Mouse (Mus musculus) liver, adult 2 months (tissue): ENCODE results near the gene Sgca. TPM values are rescaled to one million over a fixed set of nuclear protein-coding genes. Genes with fewer than 3 reads are reported as not detected.

Experiments used
- DNase-seq: peaks from one replicate; pipeline ENCODE4 v3.0.0-alpha.2; 2011; ENCODE audit warnings: low read depth, low spot score; ENCODE audit errors: extremely low read depth
- H3K27ac ChIP-seq: fragments of 200-500 bp; replicated peaks from 2 replicates; pipeline ENCODE4 v1.5.1; 2012; ENCODE audit warnings: low read depth, mild to moderate bottlenecking, control low read depth, inconsistent platforms, low read length; ENCODE audit not compliant: insufficient read depth
- H3K27me3 ChIP-seq: fragments of 200-500 bp; 2 replicates; pipeline ENCODE4 v1.6.1; 2012; ENCODE audit warnings: mild to moderate bottlenecking, moderate library complexity, low read length, inconsistent platforms; ENCODE audit not compliant: control insufficient read depth, insufficient read depth
- H3K36me3 ChIP-seq: fragments of 200-500 bp; 2 replicates; pipeline ENCODE4 v1.6.1; 2012; ENCODE audit warnings: low read length, inconsistent platforms; ENCODE audit not compliant: control insufficient read depth, insufficient read depth
- H3K4me1 ChIP-seq: fragments of 200-500 bp; 2 replicates; pipeline ENCODE4 v1.6.1; 2011; ENCODE audit warnings: low read length; ENCODE audit not compliant: control insufficient read depth, insufficient read depth
- H3K4me3 ChIP-seq: fragments of 200-500 bp; 2 replicates; pipeline ENCODE4 v1.5.1; 2011; ENCODE audit warnings: low read depth, mild to moderate bottlenecking, control low read depth, low read length, moderate library complexity; ENCODE audit not compliant: insufficient read depth
- H3K79me2 ChIP-seq: fragments of 200-500 bp; 2 replicates; pipeline ENCODE4 v1.6.1; 2012; ENCODE audit warnings: inconsistent platforms, mild to moderate bottlenecking, low read length, moderate library complexity; ENCODE audit not compliant: control insufficient read depth, insufficient read depth
- H3K9ac ChIP-seq: fragments of 200-500 bp; 2 replicates; pipeline ENCODE4 v1.6.1; 2012; ENCODE audit warnings: low read depth, mild to moderate bottlenecking, control low read depth, inconsistent platforms, low read length
- CTCF ChIP-seq: fragments of 200-500 bp; IDR thresholded peaks from 2 replicates; pipeline ENCODE4 v1.5.1; 2011; ENCODE audit warnings: low read depth, low read length, control low read depth
- POLR2A ChIP-seq: fragments of 200-500 bp; IDR thresholded peaks from 2 replicates; pipeline ENCODE4 v1.6.1; 2011; ENCODE audit warnings: low read length, control low read depth; ENCODE audit not compliant: insufficient read depth; ENCODE audit errors: extremely low read depth
- WGBS: fragments of 180-500 bp; shearing (Covaris S2); methylation state at CpG from one replicate; pipeline ENCODE4 v1.1.7; 2018; 5-methylcytosine and 5-hydroxymethylcytosine counted together
- polyA plus RNA-seq: library from polyadenylated mRNA; depleted of rRNA; stranded (reverse); fragments of >200 nt; gene quantifications from 2 replicates; pipeline ENCODE4 v1.2.3, GENCODE M21; 2012; rRNA removed
- total RNA-seq: library from RNA; depleted of rRNA; stranded (reverse); fragments of >200 nt; gene quantifications from 2 replicates; pipeline ENCODE4 v1.2.3, GENCODE M21; 2014; rRNA removed

Sgca gene
- 0.09 TPM in 1 of 2 replicates, not detected in the other for total RNA-seq
- polyA plus RNA-seq: not detected in 2 replicates

- no peak within 1 kb of the TSS for H3K4me3 ChIP-seq
- H3K27me3 ChIP-seq: no peaks in the 10 kb centered on the region
- 78% methylated on average over 5 of the region's 5 CpGs for WGBS
- no peaks in the 10 kb centered on the region for H3K79me2 ChIP-seq
- no peaks in the 10 kb centered on the region; the same call in 1 of the 2 replicates for H3K4me1 ChIP-seq
- no peak within 1 kb of the TSS for H3K9ac ChIP-seq
- no peak within 1 kb of the TSS for H3K27ac ChIP-seq
- TF ChIP-seq POLR2A (no peak), CTCF (no peak)
- DNase-seq: no peak
- no peaks in the 10 kb centered on the region for H3K36me3 ChIP-seq
These were observed at the start of gene Sgca for GRCm38 (mm10) chr11:94976199-94976598. Sgca (minus strand) TSS chr11:94976327.

- H3K27ac ChIP-seq: no peak overlapping the region
- H3K79me2 ChIP-seq: no peaks in the 10 kb centered on the region
- H3K36me3 ChIP-seq: peaks cover 11% of the 10 kb centered on the region; the same call in 1 of the 2 replicates
- TF ChIP-seq CTCF (no peak), POLR2A (no peak)
- no peak overlapping the region for H3K9ac ChIP-seq
- no peak for DNase-seq
- H3K4me3 ChIP-seq: no peak overlapping the region
- 85% methylated on average over 11 of the region's 11 CpGs for WGBS
- H3K27me3 ChIP-seq: no peaks in the 10 kb centered on the region
- H3K4me1 ChIP-seq: no peaks in the 10 kb centered on the region
These were observed 49.3 kb upstream of the Sgca start for GRCm38 (mm10) chr11:95025227-95026012.

GRCm38 (mm10) chr11:95024439-95025184, 48.5 kb upstream of the Sgca start:
- H3K4me3 ChIP-seq: no peak overlapping the region
- peaks cover 9% of the 10 kb centered on the region; the same call in 1 of the 2 replicates for H3K36me3 ChIP-seq
- H3K79me2 ChIP-seq: no peaks in the 10 kb centered on the region
- peaks cover 6% of the 10 kb centered on the region for H3K27me3 ChIP-seq
- no peak overlapping the region for H3K27ac ChIP-seq
- 83% methylated on average over 29 of the region's 29 CpGs for WGBS
- TF ChIP-seq CTCF (no peak), POLR2A (no peak)
- no peaks in the 10 kb centered on the region for H3K4me1 ChIP-seq
- DNase-seq: no peak
- H3K9ac ChIP-seq: no peak overlapping the region

GRCm38 (mm10) chr11:95023481-95023880, 47.4 kb upstream of the Sgca start:
- Histone ChIP-seq H3K9ac (no peak overlapping the region), H3K4me3 (no peak overlapping the region), H3K27ac (no peak overlapping the region), H3K36me3 (peaks cover 3% of the 10 kb centered on the region; the same call in 1 of the 2 replicates), H3K27me3 (peaks cover 6% of the 10 kb centered on the region), H3K79me2 (no peaks in the 10 kb centered on the region), H3K4me1 (no peaks in the 10 kb centered on the region)
- TF ChIP-seq POLR2A: no peak
- TF ChIP-seq CTCF: no peak
- DNase-seq: peak; percentile 80
- 36% methylated on average over 9 of the region's 9 CpGs for WGBS

- Histone ChIP-seq H3K79me2 (no peaks in the 10 kb centered on the region), H3K9ac (no peak overlapping the region), H3K36me3 (no peaks in the 10 kb centered on the region), H3K27me3 (peaks cover 6% of the 10 kb centered on the region), H3K4me3 (no peak overlapping the region), H3K4me1 (no peaks in the 10 kb centered on the region), H3K27ac (no peak overlapping the region)
- no peak for DNase-seq
- WGBS: 80% methylated on average over 10 of the region's 10 CpGs
- TF ChIP-seq CTCF: peak; percentile 61
- no peak for TF ChIP-seq POLR2A
These were observed 46.3 kb upstream of the Sgca start for GRCm38 (mm10) chr11:95022237-95022992.
